ENCODE assay signal across 7 mouse cellular contexts in the genomic region with DNA sequence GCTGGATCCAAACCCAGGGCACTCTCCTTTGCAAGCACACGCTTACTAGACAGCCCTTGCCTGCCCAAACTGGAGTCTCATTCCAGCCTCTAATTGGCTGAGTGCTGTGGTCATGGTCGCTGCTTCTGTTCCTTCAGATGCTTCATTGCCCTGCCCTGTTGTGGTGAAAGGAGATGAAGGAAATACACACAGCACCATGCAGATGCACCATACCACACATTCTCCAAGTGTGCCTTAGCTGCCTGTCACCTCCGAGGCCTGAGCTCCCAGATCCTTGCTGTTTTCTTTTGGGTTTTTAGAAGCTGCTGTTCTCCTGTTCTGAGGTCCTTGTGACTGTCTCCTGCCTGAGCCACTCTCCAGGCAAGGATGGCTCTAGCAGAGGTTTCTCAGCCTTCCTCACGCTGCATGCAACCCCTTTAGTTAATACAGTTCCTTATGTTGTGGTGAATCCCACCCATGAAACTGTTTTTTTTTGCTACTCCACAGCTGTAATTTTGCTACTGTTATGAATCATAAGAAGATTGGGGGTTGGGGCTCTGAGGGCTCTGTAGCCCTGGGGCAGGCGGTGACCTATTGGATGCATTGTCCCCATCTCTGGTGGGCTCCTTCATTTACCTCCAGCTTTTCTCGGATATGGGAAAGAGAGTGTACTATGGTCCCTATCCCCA. TPM values are rescaled to one million over a fixed set of nuclear protein-coding genes. Genes with fewer than 3 reads are reported as not detected.
DNase-seq lines count a peak whose midpoint lies in the region; ATAC-seq and TF ChIP-seq lines count a peak whose summit lies in the region.

No protein-coding gene starts in this region.

- H3K27me3 ChIP-seq in spleen, adult 2 months (ENCODE audit: control insufficient read depth, insufficient read depth, low read length), result no peaks in the 10 kb centered on the region
- H3K27me3 ChIP-seq in forebrain, postnatal 0 days (ENCODE audit: insufficient read depth, low read length), result no peaks in the 10 kb centered on the region
- no peaks in the 10 kb centered on the region for H3K27me3 ChIP-seq in midbrain, embryonic 13.5 days

- no peak for TF ChIP-seq POLR2A in spleen, adult 2 months (IDR thresholded peaks at IDR 0.05; ENCODE audit: low read depth, low read length)

- H3K27ac ChIP-seq in spleen, adult 2 months (ENCODE audit: insufficient read depth, low read length), result peak overlapping the region; percentile 95
- H3K27ac ChIP-seq in forebrain, postnatal 0 days (ENCODE audit: low read depth, low read length), result no peak overlapping the region
- 0 out of 2 replicates have a peak overlapping the region, but pooled peaks have one; percentile 45 for H3K27ac ChIP-seq in midbrain, embryonic 13.5 days

- intact Hi-C loops in left cerebral cortex, postnatal 4 days (cut with DNase I), result no loop called here

- H3K4me3 ChIP-seq in spleen, adult 2 months (ENCODE audit: extremely low read depth, insufficient read depth, insufficient read length), result peak overlapping the region; percentile 31; the same call in 1 of the 2 replicates
- no peak overlapping the region for H3K4me3 ChIP-seq in forebrain, postnatal 0 days (ENCODE audit: low read depth, low read length)
- 0 out of 2 replicates have a peak overlapping the region, but pooled peaks have one; percentile 7 for H3K4me3 ChIP-seq in midbrain, embryonic 13.5 days (replicated peaks)

- H3K36me3 ChIP-seq in spleen, adult 2 months (ENCODE audit: control insufficient read depth, insufficient read depth, low read length), result peaks cover 2% of the 10 kb centered on the region; the same call in 1 of the 2 replicates
- H3K36me3 ChIP-seq in forebrain, postnatal 0 days (ENCODE audit: insufficient read depth), result no peaks in the 10 kb centered on the region
- no peaks in the 10 kb centered on the region for H3K36me3 ChIP-seq in midbrain, embryonic 13.5 days

- no peaks in the 10 kb centered on the region for H3K9me3 ChIP-seq in forebrain, postnatal 0 days (ENCODE audit: low read length)
- no peaks in the 10 kb centered on the region for H3K9me3 ChIP-seq in midbrain, embryonic 13.5 days

- no peak for ATAC-seq in forebrain, postnatal 0 days
- ATAC-seq in midbrain, embryonic 13.5 days, result no peak

- H3K4me2 ChIP-seq in forebrain, postnatal 0 days (ENCODE audit: low read depth), result peak overlapping the region; percentile 26
- H3K4me2 ChIP-seq in midbrain, embryonic 13.5 days (replicated peaks), result peak overlapping the region; percentile 75

- H3K4me1 ChIP-seq in spleen, adult 2 months (ENCODE audit: control insufficient read depth, insufficient read depth, insufficient read length), result peaks cover 64% of the 10 kb centered on the region
- peaks cover 63% of the 10 kb centered on the region for H3K4me1 ChIP-seq in forebrain, postnatal 0 days (ENCODE audit: insufficient read depth)
- H3K4me1 ChIP-seq in midbrain, embryonic 13.5 days (replicated peaks), result peaks cover 87% of the 10 kb centered on the region

- 0 out of 2 replicates have a peak overlapping the region, but pooled peaks have one; percentile 1 for H3K9ac ChIP-seq in forebrain, postnatal 0 days
- peak overlapping the region; percentile 47 for H3K9ac ChIP-seq in midbrain, embryonic 13.5 days (replicated peaks)

- TF ChIP-seq CTCF in spleen, adult 2 months (IDR thresholded peaks at IDR 0.05; ENCODE audit: extremely low read depth, insufficient read depth, insufficient read length, insufficient replicate concordance), result no peak
- no peak for TF ChIP-seq CTCF in forebrain, postnatal 0 days (IDR thresholded peaks at IDR 0.05; ENCODE audit: low read depth)

- WGBS in spleen, adult 2 months, result 37% methylated on average over 6 of the region's 6 CpGs
- 61% methylated on average over 6 of the region's 6 CpGs for WGBS in forebrain, postnatal 0 days
- WGBS in midbrain, embryonic 13.5 days, result 69% methylated on average over 6 of the region's 6 CpGs

- DNase-seq in spleen, adult 2 months (ENCODE audit: low read depth in 1 of 2, low spot score in 2 of 2), result peak in 1 of 2 experiments; percentile 53
- no peak for DNase-seq in spleen, adult 12 weeks (ENCODE audit: low spot score)
- no peak for DNase-seq in forebrain, postnatal 0 days
- no peak for DNase-seq in MN1 (ENCODE audit: low spot score)
- no peak for DNase-seq in left cerebral cortex, postnatal 4 days
- no peak for DNase-seq in adrenal gland, adult 2 months

RNA-seq across cellular contexts. Expression of gene Kif21b, which starts 4.7 kb away (rescaled TPM):
- polyA plus RNA-seq in spleen, adult 2 months (2012; rRNA removed), result 79.2 and 111 TPM in 2 replicates
- total RNA-seq in forebrain, postnatal 0 days (2014; rRNA removed), result 120 and 135 TPM in 2 replicates
- polyA plus RNA-seq in forebrain, postnatal 0 days (2015; fragmentation: Nextera tagmentation; extraction: Ambion mirVana), result 24.8 and 29.2 TPM in 2 replicates
- 44.1 and 49.3 TPM in 2 replicates for polyA plus RNA-seq in midbrain, embryonic 13.5 days (2015; fragmentation: Nextera tagmentation; extraction: Ambion mirVana)
- total RNA-seq in left cerebral cortex, postnatal 4 days (2021), result 100 to 1,000 TPM; 320 to 326 TPM
- 1 to 10 TPM; 2.2 to 5.1 TPM for total RNA-seq in adrenal gland, adult 2 months (2021)
- polyA plus RNA-seq in adrenal gland, adult 2 months (2012; rRNA removed), result 4.5 and 6.5 TPM in 2 replicates
